Mouse (Mus musculus): ENCODE data around the gene Gipc2. TPM values are rescaled to one million over a fixed set of nuclear protein-coding genes. Genes with fewer than 3 reads are reported as not detected.
"Not testable (repeated sequence)": the region's sequence is repeated elsewhere in the genome, so short reads cannot be mapped to it uniquely, and the experiment has no call there.

Gipc2 gene
- polyA plus RNA-seq, 1 experiment from 2014 or later, result 8.6 TPM

GRCm38 (mm10) chr3:152133621-152134020, 32.4 kb downstream of the Gipc2 start:
- H3K4me1 ChIP-seq, result no peaks in the 10 kb centered on the region
- H3K36me3 ChIP-seq, result no peaks in the 10 kb centered on the region
- no peak overlapping the region for H3K9ac ChIP-seq
- WGBS, result 73% methylated on average over 9 of the region's 9 CpGs
- ATAC-seq (ENCODE audit: insufficient number of reproducible peaks, low FRiP score, low TSS enrichment, low read depth), result no peak
- no peaks in the 10 kb centered on the region for H3K9me3 ChIP-seq (replicated peaks)
- H3K27ac ChIP-seq (replicated peaks), result no peak overlapping the region
- no peak overlapping the region for H3K4me3 ChIP-seq (replicated peaks)
- H3K27me3 ChIP-seq, result no peaks in the 10 kb centered on the region
- no peak overlapping the region for H3K4me2 ChIP-seq (replicated peaks)

DNA sequence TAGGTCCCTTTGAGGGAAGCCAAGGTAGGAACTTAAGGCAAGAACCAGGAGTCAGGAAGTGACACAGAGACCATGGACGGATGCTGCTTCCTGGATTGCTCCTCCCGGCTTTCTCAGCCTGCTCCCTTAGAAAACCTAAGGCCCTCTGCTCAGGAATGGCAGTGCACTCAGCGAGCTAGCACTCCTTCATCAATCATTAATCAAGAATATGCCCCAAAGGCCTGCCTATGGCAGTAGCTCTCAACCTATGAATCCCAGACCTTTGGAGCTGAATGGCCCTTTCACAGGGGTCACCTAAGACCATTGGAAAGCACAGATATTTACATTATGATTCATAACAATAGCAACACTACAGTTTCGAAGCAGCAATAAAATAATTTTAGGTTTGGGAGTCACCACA, 35.1 kb downstream of the Gipc2 start:
- Histone ChIP-seq H3K4me3 (replicated peaks) (no peak overlapping the region), H3K27me3 (no peaks in the 10 kb centered on the region), H3K9ac (no peak overlapping the region), H3K4me1 (no peaks in the 10 kb centered on the region), H3K36me3 (no peaks in the 10 kb centered on the region), H3K9me3 (replicated peaks) (no peaks in the 10 kb centered on the region), H3K4me2 (replicated peaks) (no peak overlapping the region), H3K27ac (replicated peaks) (no peak overlapping the region)
- ATAC-seq (ENCODE audit: insufficient number of reproducible peaks, low FRiP score, low TSS enrichment, low read depth), result no peak
- 80% methylated on average over 4 of the region's 4 CpGs for WGBS

GRCm38 (mm10) chr3:152129426-152129825, 36.6 kb downstream of the Gipc2 start:
- not testable (repeated sequence) for H3K27ac ChIP-seq (replicated peaks); H3K27me3 ChIP-seq; ATAC-seq (ENCODE audit: insufficient number of reproducible peaks, low FRiP score, low TSS enrichment, low read depth); H3K9ac ChIP-seq; H3K36me3 ChIP-seq; H3K4me3 ChIP-seq (replicated peaks); H3K4me2 ChIP-seq (replicated peaks); H3K4me1 ChIP-seq; H3K9me3 ChIP-seq (replicated peaks)
- WGBS, result 85% methylated on average over 4 of the region's 4 CpGs

DNA sequence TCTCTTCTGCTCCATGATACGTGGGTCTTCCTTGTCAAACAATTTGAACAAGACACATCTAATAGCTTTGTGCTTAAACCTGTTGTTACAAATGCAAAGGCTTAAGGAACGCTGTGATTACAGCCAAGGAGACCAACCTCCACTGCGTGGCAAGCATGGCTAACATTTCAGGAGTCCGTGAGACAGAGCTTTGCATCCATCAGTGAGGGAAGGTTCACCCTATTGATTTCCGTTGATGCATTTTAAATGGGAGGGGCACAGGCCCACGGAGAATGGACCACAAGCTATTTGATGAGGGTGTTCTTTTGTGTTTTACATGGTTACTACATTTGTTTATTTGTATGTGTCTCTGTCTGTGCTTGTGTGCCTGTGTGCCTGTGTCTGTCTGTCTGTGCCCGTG, 37.4 kb downstream of the Gipc2 start:
- Histone ChIP-seq H3K27me3 (no peaks in the 10 kb centered on the region), H3K9me3 (replicated peaks) (no peaks in the 10 kb centered on the region), H3K4me3 (replicated peaks) (no peak overlapping the region), H3K27ac (replicated peaks) (no peak overlapping the region), H3K4me2 (replicated peaks) (no peak overlapping the region), H3K4me1 (no peaks in the 10 kb centered on the region), H3K9ac (no peak overlapping the region), H3K36me3 (no peaks in the 10 kb centered on the region)
- WGBS, result 77% methylated on average over 7 of the region's 7 CpGs
- no peak for ATAC-seq (ENCODE audit: insufficient number of reproducible peaks, low FRiP score, low TSS enrichment, low read depth)

DNA sequence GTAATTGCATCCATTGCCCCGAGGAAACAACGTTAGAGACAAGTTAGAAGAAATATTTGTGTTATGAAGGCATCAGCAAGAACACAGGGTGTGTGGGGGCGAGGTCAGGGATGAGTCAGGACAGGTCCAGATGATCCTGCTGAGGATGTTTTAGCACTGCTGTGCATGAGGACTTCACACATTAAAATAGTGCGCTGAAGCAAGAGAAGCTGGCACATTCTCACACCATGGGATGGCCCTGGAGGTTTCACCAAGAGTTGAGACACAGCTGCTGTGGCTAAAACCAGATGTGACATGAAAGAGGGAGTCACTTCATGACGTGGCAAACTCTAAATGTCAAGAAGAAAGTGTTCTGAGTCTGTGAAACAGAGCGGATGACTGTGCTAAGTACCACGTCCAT, 38.9 kb downstream of the Gipc2 start:
- no peaks in the 10 kb centered on the region for H3K36me3 ChIP-seq
- no peaks in the 10 kb centered on the region for H3K9me3 ChIP-seq (replicated peaks)
- WGBS, result 50% methylated on average over 7 of the region's 7 CpGs
- H3K27me3 ChIP-seq, result no peaks in the 10 kb centered on the region
- H3K4me1 ChIP-seq, result peaks cover 7% of the 10 kb centered on the region; the same call in 1 of the 2 replicates
- H3K9ac ChIP-seq, result no peak overlapping the region
- H3K27ac ChIP-seq (replicated peaks), result no peak overlapping the region
- ATAC-seq (ENCODE audit: insufficient number of reproducible peaks, low FRiP score, low TSS enrichment, low read depth), result 0 out of 2 replicates have a peak, but pooled peaks have one; percentile 24
- H3K4me2 ChIP-seq (replicated peaks), result no peak overlapping the region
- no peak overlapping the region for H3K4me3 ChIP-seq (replicated peaks)

GRCm38 (mm10) chr3:152122720-152123119, 43.3 kb downstream of the Gipc2 start:
- Histone ChIP-seq H3K4me3 (replicated peaks) (no peak overlapping the region), H3K36me3 (no peaks in the 10 kb centered on the region), H3K9ac (no peak overlapping the region), H3K27me3 (no peaks in the 10 kb centered on the region), H3K27ac (replicated peaks) (no peak overlapping the region), H3K9me3 (replicated peaks) (no peaks in the 10 kb centered on the region), H3K4me2 (replicated peaks) (no peak overlapping the region), H3K4me1 (peaks cover 9% of the 10 kb centered on the region; the same call in 1 of the 2 replicates)
- 69% methylated on average over 3 of the region's 3 CpGs for WGBS
- no peak for ATAC-seq (ENCODE audit: insufficient number of reproducible peaks, low FRiP score, low TSS enrichment, low read depth)

DNA sequence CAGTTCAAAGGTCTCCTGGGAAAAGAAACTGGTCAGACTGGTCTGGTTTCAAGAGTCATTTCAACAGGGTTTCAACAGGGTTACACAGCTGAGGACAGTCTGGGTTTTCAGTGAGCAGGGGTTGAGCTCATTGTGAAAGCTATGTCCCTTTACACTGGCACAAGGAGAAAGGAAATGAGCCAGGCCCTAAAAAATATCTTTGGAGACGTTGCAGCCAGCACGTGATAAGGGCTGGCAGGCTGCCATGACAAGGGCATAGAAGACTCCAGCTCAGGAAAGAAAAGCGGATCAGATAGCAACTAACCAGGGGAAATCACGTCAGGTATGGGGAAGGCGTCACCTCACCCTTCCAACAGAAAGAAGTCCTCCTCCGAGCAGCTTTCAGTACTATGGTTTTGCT, 43.9 kb downstream of the Gipc2 start:
- Histone ChIP-seq H3K27ac (replicated peaks) (peak overlapping the region; percentile 3; the same call in 1 of the 2 replicates), H3K4me2 (replicated peaks) (no peak overlapping the region), H3K4me1 (peaks cover 9% of the 10 kb centered on the region; the same call in 1 of the 2 replicates), H3K4me3 (replicated peaks) (no peak overlapping the region), H3K36me3 (no peaks in the 10 kb centered on the region), H3K27me3 (no peaks in the 10 kb centered on the region), H3K9me3 (replicated peaks) (no peaks in the 10 kb centered on the region), H3K9ac (no peak overlapping the region)
- WGBS, result 34% methylated on average over 6 of the region's 6 CpGs
- ATAC-seq (ENCODE audit: insufficient number of reproducible peaks, low FRiP score, low TSS enrichment, low read depth), result 0 out of 2 replicates have a peak, but pooled peaks have one; percentile 48

- Histone ChIP-seq H3K9ac (no peak overlapping the region), H3K36me3 (no peaks in the 10 kb centered on the region), H3K4me1 (peaks cover 9% of the 10 kb centered on the region; the same call in 1 of the 2 replicates), H3K4me3 (replicated peaks) (no peak overlapping the region), H3K9me3 (replicated peaks) (no peaks in the 10 kb centered on the region), H3K4me2 (replicated peaks) (no peak overlapping the region), H3K27me3 (no peaks in the 10 kb centered on the region), H3K27ac (replicated peaks) (peak overlapping the region; percentile 3; the same call in 1 of the 2 replicates)
- no peak for ATAC-seq (ENCODE audit: insufficient number of reproducible peaks, low FRiP score, low TSS enrichment, low read depth)
- 65% methylated on average over 11 of the region's 11 CpGs for WGBS
Measured at GRCm38 (mm10) chr3:152121169-152122009, 44.6 kb downstream of the Gipc2 start.

DNA sequence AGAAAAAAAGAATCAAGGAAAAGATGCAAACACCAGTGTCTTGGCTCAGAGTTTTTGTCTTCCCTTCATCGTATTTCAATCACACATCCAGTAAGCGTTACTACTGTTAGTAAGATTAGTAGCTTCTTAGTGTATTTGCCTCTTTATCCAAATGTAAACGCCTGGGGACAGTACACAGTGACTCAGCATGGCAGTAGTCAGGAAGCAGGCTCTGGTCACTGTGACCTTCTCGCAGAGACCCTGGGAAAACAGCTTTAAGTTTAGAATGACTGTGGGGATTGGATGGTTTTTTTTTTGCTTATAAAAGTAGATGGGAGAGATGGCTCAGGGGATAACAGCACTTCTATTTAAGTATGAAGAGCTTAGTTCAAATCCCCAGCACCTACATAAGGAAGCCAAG, 46.0 kb downstream of the Gipc2 start:
- ATAC-seq (ENCODE audit: insufficient number of reproducible peaks, low FRiP score, low TSS enrichment, low read depth), result no peak
- Histone ChIP-seq H3K4me1 (peaks cover 9% of the 10 kb centered on the region; the same call in 1 of the 2 replicates), H3K9ac (no peak overlapping the region), H3K4me3 (replicated peaks) (no peak overlapping the region), H3K27me3 (no peaks in the 10 kb centered on the region), H3K36me3 (no peaks in the 10 kb centered on the region), H3K27ac (replicated peaks) (no peak overlapping the region), H3K9me3 (replicated peaks) (no peaks in the 10 kb centered on the region), H3K4me2 (replicated peaks) (no peak overlapping the region)
- WGBS, result 66% methylated on average over 4 of the region's 4 CpGs

GRCm38 (mm10) chr3:152117941-152118340, 48.1 kb downstream of the Gipc2 start:
- Histone ChIP-seq H3K36me3 (no peaks in the 10 kb centered on the region), H3K9ac (no peak overlapping the region), H3K27me3 (no peaks in the 10 kb centered on the region), H3K9me3 (replicated peaks) (no peaks in the 10 kb centered on the region), H3K4me2 (replicated peaks) (no peak overlapping the region), H3K4me1 (peaks cover 19% of the 10 kb centered on the region), H3K4me3 (replicated peaks) (no peak overlapping the region), H3K27ac (replicated peaks) (no peak overlapping the region)
- no peak for ATAC-seq (ENCODE audit: insufficient number of reproducible peaks, low FRiP score, low TSS enrichment, low read depth)
- 94% methylated on average over 3 of the region's 3 CpGs for WGBS

GRCm38 (mm10) chr3:152116140-152116539, 49.9 kb downstream of the Gipc2 start:
- no peaks in the 10 kb centered on the region for H3K27me3 ChIP-seq
- H3K9ac ChIP-seq, result no peak overlapping the region
- ATAC-seq (ENCODE audit: insufficient number of reproducible peaks, low FRiP score, low TSS enrichment, low read depth), result no peak
- H3K36me3 ChIP-seq, result no peaks in the 10 kb centered on the region
- H3K4me3 ChIP-seq (replicated peaks), result no peak overlapping the region
- 70% methylated on average over 3 of the region's 3 CpGs for WGBS
- no peak overlapping the region for H3K27ac ChIP-seq (replicated peaks)
- H3K9me3 ChIP-seq (replicated peaks), result no peaks in the 10 kb centered on the region
- no peak overlapping the region for H3K4me2 ChIP-seq (replicated peaks)
- H3K4me1 ChIP-seq, result peaks cover 18% of the 10 kb centered on the region

DNA sequence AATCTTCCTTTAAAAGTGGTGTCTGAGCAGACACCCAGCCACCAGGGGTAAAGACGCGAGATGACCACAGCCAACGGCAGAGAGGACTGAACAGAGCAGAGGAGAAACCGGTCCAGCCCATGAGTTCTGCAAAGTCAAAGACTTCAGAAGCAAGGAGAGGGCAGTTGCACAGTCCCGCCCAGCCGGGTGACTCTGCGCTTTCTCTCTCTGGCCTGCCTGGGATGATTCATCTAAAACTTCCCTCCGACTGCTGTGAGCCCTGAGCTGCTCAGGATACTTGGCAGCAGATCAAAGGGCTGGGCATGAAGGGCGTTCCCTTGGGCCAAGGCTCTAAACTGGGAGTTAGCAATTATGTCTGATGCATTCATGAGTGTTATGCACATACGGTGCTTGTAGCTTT, 51.2 kb downstream of the Gipc2 start:
- peak; percentile 88 for ATAC-seq (ENCODE audit: insufficient number of reproducible peaks, low FRiP score, low TSS enrichment, low read depth)
- Histone ChIP-seq H3K36me3 (no peaks in the 10 kb centered on the region), H3K9me3 (replicated peaks) (no peaks in the 10 kb centered on the region), H3K4me2 (replicated peaks) (no peak overlapping the region), H3K4me3 (replicated peaks) (no peak overlapping the region), H3K27me3 (no peaks in the 10 kb centered on the region), H3K9ac (no peak overlapping the region), H3K27ac (replicated peaks) (no peak overlapping the region; the same call in 1 of the 2 replicates), H3K4me1 (peaks cover 25% of the 10 kb centered on the region)
- WGBS, result 25% methylated on average over 10 of the region's 10 CpGs
